Mouse (Mus musculus) midbrain, embryonic 10.5 days (tissue): ENCODE results near the gene Dnajc11. TPM values are rescaled to one million over a fixed set of nuclear protein-coding genes. Genes with fewer than 3 reads are reported as not detected.

Experiments
- DNase-seq: peaks from one replicate; pipeline ENCODE4 v3.0.0-alpha.2; 2017; ENCODE audit warnings: low spot score
- H3K27ac ChIP-seq: fragments of 300-500 bp; sonication (generic); replicated peaks from 2 replicates; pipeline ENCODE4 v1.5.1; 2016; ENCODE audit warnings: mild to moderate bottlenecking
- H3K27me3 ChIP-seq: fragments of 300-500 bp; sonication (generic); 2 replicates; pipeline ENCODE4 v1.6.1; 2016; ENCODE audit warnings: low read depth, mild to moderate bottlenecking; ENCODE audit not compliant: poor library complexity, severe bottlenecking
- H3K36me3 ChIP-seq: fragments of 300-500 bp; sonication (generic); 2 replicates; pipeline ENCODE4 v1.6.1; 2016; ENCODE audit warnings: mild to moderate bottlenecking, moderate library complexity
- H3K4me1 ChIP-seq: fragments of 300-500 bp; sonication (generic); 2 replicates; pipeline ENCODE4 v1.6.1; 2016
- H3K4me3 ChIP-seq: fragments of 300-500 bp; sonication (generic); 2 replicates; pipeline ENCODE4 v1.5.1; 2016; ENCODE audit warnings: mild to moderate bottlenecking, moderate library complexity
- H3K9me3 ChIP-seq: fragments of 300-500 bp; sonication (generic); replicated peaks from 2 replicates; pipeline ENCODE4 v1.6.1; 2016; ENCODE audit warnings: mild to moderate bottlenecking
- WGBS: fragments of 180-500 bp; shearing (Covaris S2); methylation state at CpG from one replicate; pipeline ENCODE4 v1.1.7; 2016; 5-methylcytosine and 5-hydroxymethylcytosine counted together
- polyA plus RNA-seq: library from polyadenylated mRNA; unstranded; fragments of >200 nt; fragmentation: Nextera tagmentation; extraction: Ambion mirVana; gene quantifications from 2 replicates; pipeline ENCODE4 v1.2.1, GENCODE M21; 2016

The Dnajc11 gene
- polyA plus RNA-seq, 1 experiment from 2014 or later, result 108 TPM

DNA sequence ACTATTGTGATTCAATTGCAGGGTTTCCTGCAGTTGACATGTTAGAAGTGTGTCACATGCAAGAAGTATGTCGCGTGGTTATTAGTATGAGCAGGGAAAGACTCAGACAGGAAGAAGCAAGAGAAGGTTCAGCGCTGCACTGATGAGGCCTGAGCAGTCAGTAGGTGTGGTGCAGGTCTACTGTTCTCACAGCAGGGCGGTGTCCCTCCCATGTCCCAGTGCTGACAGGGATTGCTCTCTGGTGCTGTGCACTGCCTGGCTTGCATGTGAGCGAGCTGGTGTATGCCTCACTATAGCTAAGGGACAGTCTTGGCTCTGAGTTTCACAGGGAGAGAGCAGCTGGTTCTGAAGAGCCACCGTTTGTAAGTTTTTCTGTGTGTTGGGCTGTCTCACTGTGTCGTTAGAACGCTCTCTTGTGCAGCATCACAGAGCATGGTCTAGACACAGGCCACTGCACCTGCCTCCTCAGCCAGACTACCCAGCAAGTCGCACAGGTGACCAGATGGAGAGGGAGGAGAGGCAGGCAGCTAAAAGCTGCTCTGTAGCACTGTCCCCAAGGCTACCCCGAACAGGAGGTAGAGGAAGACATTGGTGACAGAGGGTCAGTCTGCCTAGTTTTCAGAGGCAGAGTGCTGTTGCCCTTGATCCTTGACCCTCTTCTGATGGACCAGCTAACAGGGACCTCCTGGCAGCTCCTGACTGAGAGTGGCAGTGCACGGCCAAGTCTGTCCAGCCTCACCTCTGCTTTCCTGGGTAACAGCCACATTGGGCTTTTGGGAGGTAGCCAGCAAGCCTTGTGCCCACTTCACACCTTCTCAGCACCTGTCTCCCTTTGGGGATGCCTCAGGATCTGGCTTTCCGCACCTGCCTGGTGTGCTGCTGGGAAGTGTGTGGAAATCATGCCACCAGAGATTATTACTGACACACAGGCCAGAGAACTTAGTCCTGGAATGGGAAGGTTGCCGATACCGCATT is 15.3 kb downstream of the Dnajc11 start:
- no peak for DNase-seq
- 94% methylated on average over 14 of the region's 14 CpGs for WGBS
- peaks cover 62% of the 10 kb centered on the region for H3K36me3 ChIP-seq
- H3K27ac ChIP-seq, result no peak overlapping the region
- no peaks in the 10 kb centered on the region for H3K27me3 ChIP-seq
- no peaks in the 10 kb centered on the region for H3K4me1 ChIP-seq
- H3K4me3 ChIP-seq, result no peak overlapping the region
- H3K9me3 ChIP-seq, result no peaks in the 10 kb centered on the region

DNA sequence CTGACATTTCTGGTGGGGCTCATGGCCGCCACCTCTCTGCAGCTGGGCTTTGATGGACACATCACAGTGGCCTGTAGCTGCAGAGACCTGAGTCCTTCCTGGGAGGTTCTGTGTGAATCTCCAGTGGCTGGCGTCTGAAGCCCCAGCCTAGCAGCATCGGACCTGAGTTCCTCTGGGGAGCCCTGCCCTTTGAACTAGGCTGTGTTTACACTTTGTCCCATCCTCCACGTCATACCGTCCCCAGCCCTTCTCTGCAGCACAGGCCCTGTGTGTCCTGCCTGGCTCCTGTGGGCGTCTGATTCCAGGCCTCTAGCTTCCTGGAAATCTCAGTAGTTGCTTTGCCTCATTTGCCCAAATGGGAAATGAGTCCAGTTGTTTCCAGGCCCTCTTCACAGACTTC is 19.7 kb downstream of the Dnajc11 start:
- no peaks in the 10 kb centered on the region for H3K27me3 ChIP-seq
- H3K4me1 ChIP-seq, result no peaks in the 10 kb centered on the region
- 85% methylated on average over 6 of the region's 6 CpGs for WGBS
- DNase-seq, result no peak
- H3K9me3 ChIP-seq, result no peaks in the 10 kb centered on the region
- no peak overlapping the region for H3K27ac ChIP-seq
- H3K36me3 ChIP-seq, result peaks cover 93% of the 10 kb centered on the region
- H3K4me3 ChIP-seq, result no peak overlapping the region

DNA sequence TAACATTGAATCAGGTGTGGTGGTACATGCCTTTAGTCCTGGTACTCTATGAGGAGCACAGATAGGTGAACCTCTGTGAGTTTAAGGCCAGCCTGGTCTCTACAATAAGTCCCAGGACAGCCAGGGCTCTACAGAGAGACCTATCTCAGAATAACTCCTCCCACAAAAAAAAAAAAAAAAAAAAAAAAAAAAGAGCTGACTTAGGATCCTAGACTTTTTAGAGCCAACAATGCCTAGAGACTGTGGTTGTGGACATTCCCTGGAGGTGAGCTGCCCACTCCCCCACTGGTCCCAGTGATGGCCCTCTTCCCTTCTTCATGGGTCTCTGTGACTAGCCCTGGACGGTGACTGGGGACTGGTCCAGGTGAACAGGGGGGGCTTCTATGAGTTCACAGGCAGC is 22.3 kb downstream of the Dnajc11 start:
- H3K9me3 ChIP-seq, result no peaks in the 10 kb centered on the region
- no peak for DNase-seq
- H3K27me3 ChIP-seq, result no peaks in the 10 kb centered on the region
- 91% methylated on average over 1 of the region's 1 CpGs for WGBS
- H3K4me1 ChIP-seq, result no peaks in the 10 kb centered on the region
- peaks cover 95% of the 10 kb centered on the region for H3K36me3 ChIP-seq
- H3K4me3 ChIP-seq, result no peak overlapping the region
- no peak overlapping the region for H3K27ac ChIP-seq

DNA sequence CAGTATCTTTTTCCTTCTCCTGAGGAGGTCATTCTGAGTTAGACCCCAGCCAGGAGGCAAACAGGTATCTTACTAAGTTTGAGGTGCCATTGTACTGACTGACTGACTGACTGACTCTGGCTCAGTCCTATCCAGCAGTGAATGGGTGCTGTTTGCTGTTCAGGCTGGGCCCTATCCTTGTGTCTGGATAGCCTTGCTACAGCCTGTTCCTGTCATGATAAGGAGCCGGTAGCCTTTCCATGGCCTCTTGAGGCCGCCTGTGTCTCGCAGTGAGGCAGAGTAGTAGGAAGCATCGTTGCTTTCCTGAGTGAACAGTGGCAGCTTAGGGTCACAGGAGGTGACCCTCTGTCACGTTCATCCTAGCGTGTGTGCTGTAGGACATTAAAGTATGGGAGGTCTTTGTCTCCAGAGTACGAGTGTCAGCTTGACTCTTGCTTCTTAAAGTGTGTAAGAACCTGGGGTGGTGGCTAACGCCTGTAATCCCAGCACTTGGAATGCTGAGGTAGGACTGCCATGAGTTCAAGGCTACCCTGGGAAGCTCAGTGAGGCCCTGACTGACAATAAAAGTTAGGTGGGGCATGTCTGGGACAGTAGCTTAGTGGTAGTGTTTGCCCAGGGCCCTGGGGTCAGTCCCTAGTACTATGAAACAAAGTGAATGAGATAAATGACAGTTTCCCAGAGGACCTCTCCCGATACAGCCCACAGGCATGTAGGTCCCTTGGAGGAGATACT is 24.3 kb downstream of the Dnajc11 start:
- H3K36me3 ChIP-seq, result peaks cover 93% of the 10 kb centered on the region
- no peaks in the 10 kb centered on the region for H3K4me1 ChIP-seq
- WGBS, result 91% methylated on average over 9 of the region's 9 CpGs
- no peak overlapping the region for H3K27ac ChIP-seq
- no peaks in the 10 kb centered on the region for H3K27me3 ChIP-seq
- H3K9me3 ChIP-seq, result no peaks in the 10 kb centered on the region
- no peak for DNase-seq
- H3K4me3 ChIP-seq, result no peak overlapping the region

DNA sequence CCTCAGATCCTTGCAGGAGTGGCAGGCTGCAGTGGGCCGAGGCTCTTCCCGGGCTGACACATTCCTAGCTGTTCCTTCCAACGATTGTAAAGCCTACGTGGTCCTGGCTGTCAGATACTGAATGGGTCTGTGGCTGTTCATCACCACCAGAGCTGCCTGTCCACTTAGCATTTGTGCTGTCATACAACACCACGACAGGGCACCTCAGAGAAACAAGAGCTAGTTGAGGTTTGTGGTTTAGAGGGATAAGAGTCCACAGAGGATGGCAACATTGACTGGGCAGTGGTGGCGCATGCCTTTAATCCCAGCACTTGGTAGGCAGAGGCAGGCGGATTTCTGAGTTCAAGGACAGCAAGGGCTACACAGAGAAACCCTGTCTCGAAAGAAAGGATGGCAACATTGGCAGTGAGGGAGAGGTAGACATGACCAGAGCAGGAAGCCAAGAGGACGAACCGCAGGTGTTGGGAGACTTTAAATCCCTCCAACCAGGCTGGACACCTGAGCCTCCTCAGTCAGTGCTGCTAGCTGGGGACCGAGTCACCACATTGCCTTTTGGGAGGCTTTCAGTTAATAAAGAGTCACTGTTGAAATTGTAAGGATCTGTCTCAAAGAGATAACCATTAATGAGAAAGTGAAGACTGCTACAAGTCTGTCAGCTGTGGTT is 26.5 kb downstream of the Dnajc11 start:
- Histone ChIP-seq H3K4me3 (no peak overlapping the region), H3K36me3 (peaks cover 93% of the 10 kb centered on the region)
- WGBS, result 89% methylated on average over 11 of the region's 11 CpGs

DNA sequence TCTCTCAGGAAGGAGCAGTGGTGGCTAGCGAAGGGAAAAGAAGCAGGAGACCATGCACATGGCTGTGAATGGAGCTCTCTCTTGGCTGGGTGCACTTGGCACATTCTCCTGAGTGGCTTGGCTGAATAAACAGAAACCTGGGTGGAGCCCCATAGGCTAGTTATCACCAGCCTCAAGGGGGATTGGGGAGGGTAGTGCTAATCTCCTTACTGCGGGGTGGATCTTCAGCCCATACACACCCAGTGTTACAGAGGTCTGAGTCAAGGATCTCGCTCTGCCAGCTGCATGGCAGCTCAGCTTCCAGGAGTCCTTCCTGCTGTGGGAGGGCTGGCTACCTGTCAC is 27.0 kb downstream of the Dnajc11 start:
- Histone ChIP-seq H3K4me1 (no peaks in the 10 kb centered on the region), H3K27ac (no peak overlapping the region), H3K36me3 (peaks cover 93% of the 10 kb centered on the region), H3K27me3 (no peaks in the 10 kb centered on the region), H3K9me3 (no peaks in the 10 kb centered on the region), H3K4me3 (no peak overlapping the region)
- 90% methylated on average over 3 of the region's 3 CpGs for WGBS
- DNase-seq, result no peak

More for the DNA sequence above, 26.5 kb downstream of the Dnajc11 start:
- H3K27ac ChIP-seq, result 0 out of 2 replicates have a peak overlapping the region, but pooled peaks have one; percentile 19
- H3K27me3 ChIP-seq, result no peaks in the 10 kb centered on the region
- H3K9me3 ChIP-seq, result no peaks in the 10 kb centered on the region
- no peaks in the 10 kb centered on the region for H3K4me1 ChIP-seq
- no peak for DNase-seq

DNA sequence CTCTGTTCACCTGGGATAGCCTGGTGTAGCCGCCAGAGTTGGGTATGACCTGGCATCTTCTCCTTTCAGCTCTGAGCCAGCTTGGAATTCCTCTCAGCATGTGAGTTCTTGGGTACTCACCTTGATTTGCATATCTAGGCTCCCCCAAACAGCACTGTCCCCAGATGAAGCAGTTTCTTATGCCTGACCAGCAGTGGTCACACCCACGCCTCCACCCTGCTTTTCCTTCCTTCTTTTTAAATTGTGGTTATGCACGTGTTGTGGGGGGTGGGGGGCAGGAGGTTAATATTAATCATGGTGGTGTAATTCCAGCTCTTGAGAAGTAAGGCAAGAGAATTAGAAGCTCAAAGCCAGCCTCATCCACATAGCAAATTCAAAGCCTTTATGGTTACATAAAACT is 29.3 kb downstream of the Dnajc11 start:
- 91% methylated on average over 3 of the region's 3 CpGs for WGBS
- DNase-seq, result no peak
- H3K4me1 ChIP-seq, result no peaks in the 10 kb centered on the region
- H3K27ac ChIP-seq, result no peak overlapping the region
- H3K4me3 ChIP-seq, result no peak overlapping the region
- H3K36me3 ChIP-seq, result peaks cover 88% of the 10 kb centered on the region
- no peaks in the 10 kb centered on the region for H3K9me3 ChIP-seq
- H3K27me3 ChIP-seq, result no peaks in the 10 kb centered on the region

DNA sequence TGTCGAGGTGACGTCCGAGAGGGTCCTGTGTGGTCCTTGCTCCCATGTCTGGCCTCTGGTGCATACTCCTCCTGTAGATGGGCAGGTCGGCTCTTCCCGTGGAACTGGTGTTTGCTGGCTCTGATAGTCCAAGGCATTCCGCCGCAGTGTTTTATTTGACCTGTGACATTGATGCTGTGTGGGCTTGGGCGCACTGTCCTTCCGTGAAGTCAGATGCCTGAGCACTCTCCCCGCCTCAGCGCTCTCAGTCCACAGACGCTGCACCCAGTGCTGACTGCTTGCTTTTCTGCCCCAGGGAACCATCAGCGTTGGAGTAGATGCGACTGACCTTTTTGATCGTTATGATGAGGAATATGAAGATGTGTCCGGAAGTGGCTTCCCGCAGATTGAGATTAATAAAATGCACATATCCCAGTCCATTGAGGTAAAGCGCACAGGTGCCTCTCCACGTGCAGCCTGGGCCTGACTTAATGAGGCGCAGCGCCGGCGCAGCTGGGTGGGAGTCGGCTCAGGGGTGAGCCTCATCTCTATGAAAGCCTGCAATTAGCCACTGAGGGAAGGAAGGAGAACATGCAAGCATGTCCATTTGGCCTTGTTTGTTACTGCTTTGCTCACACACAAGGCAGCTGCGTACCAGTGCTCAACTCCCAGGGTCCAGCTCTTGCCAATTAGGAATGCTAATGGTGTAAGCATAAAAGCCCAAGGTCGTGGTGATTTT is 34.9 kb downstream of the Dnajc11 start:
- no peak overlapping the region for H3K4me3 ChIP-seq
- DNase-seq, result no peak
- no peaks in the 10 kb centered on the region for H3K27me3 ChIP-seq
- H3K27ac ChIP-seq, result no peak overlapping the region
- H3K4me1 ChIP-seq, result no peaks in the 10 kb centered on the region
- no peaks in the 10 kb centered on the region for H3K9me3 ChIP-seq
- 96% methylated on average over 26 of the region's 26 CpGs for WGBS
- H3K36me3 ChIP-seq, result peaks cover 86% of the 10 kb centered on the region

DNA sequence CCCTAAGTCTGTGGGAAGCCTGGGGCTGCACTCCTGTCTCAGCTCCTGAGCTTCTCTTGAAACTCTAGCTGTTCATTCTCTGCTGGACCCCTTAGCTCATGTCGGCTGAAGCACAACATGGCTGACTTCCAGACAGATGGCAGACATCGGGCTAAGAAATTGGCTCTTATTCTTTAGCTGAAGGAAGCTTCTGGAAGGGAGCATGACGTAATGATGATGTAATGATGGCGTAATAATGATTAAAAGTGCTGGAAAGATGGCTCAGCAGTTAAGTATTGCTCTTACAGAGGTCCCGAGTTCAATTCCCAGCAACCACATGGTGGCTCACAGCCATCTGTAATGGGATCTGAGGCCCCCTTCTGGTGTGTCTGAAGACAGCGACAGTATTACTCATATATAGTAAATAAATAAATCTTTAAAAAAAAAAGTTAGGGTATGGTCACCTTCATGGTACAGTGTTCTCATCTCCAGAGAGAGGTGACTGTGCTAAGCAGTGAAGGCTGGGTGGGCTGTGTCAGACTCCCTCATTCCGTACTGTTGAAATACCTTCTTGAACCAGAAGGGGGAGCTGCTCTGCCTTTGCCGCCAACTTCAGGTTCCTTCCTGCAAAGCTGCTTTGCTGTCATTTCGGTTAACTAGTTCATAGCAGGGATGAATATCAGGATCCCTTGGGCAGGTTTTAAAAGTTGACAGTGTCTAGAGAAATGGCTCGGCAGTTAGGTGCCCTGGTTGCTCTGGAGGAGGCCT is 38.9 kb downstream of the Dnajc11 start:
- H3K4me1 ChIP-seq, result no peaks in the 10 kb centered on the region
- peaks cover 94% of the 10 kb centered on the region for H3K36me3 ChIP-seq
- no peak overlapping the region for H3K4me3 ChIP-seq
- no peaks in the 10 kb centered on the region for H3K27me3 ChIP-seq
- WGBS, result 75% methylated on average over 10 of the region's 10 CpGs
- peak; percentile 38 for DNase-seq
- no peaks in the 10 kb centered on the region; the same call in 1 of the 2 replicates for H3K9me3 ChIP-seq
- H3K27ac ChIP-seq, result no peak overlapping the region

DNA sequence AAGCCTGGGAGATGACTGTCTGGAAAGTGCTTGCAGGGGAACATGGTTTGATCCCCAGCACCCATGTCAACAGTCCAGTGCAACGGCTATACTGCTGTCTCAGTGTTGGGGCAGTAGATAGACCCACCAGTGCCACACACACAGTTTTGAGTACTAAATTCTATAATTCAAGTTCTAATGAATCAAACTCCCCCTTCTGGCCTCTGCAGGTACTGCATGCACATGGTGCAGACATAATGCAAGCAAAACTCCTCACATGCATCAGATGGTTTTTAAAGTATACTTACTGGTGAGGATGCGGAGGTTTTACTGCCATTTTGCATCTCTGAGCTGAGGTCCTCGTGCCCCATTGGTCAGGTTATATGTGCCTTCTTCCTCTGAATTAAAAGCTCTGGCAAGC is 42.0 kb downstream of the Dnajc11 start:
- whole genome bisulfite sequencing, result 92% methylated on average over 3 of the region's 3 CpGs
- H3K36me3 ChIP-seq, result peaks cover 95% of the 10 kb centered on the region

DNA sequence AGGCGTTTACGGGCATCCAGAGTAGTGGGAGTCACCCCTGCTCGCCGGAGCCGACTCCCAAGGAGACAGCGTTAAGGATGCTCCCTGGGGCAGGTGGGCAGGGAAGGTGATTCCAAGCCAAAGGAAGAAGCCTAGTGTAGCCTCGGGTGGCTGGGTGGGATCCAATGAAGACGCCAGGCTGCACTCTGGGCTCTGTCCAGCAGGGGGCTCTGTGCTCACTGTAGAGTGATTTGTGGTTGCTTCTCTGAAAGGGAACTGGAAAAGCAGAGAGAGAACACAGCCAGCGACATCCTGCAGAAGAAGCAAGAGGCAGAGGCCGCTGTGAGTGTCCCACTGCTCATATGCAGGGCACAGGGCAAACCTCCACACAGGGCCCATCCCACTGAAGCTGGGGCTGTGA is 44.3 kb downstream of the Dnajc11 start:
- Histone ChIP-seq H3K4me1 (peaks cover 6% of the 10 kb centered on the region), H3K4me3 (no peak overlapping the region), H3K27me3 (no peaks in the 10 kb centered on the region), H3K9me3 (no peaks in the 10 kb centered on the region; the same call in 1 of the 2 replicates), H3K36me3 (peaks cover 97% of the 10 kb centered on the region), H3K27ac (no peak overlapping the region)
- DNase-seq, result peak; percentile 81
- WGBS, result 52% methylated on average over 10 of the region's 10 CpGs

More for the DNA sequence above, 42.0 kb downstream of the Dnajc11 start:
- Histone ChIP-seq H3K4me1 (no peaks in the 10 kb centered on the region), H3K9me3 (no peaks in the 10 kb centered on the region; the same call in 1 of the 2 replicates), H3K4me3 (no peak overlapping the region), H3K27me3 (no peaks in the 10 kb centered on the region), H3K27ac (no peak overlapping the region)
- DNase-seq, result no peak
